Comparison of ENCODE assay signal across 13 mouse cellular contexts in the genomic region with DNA sequence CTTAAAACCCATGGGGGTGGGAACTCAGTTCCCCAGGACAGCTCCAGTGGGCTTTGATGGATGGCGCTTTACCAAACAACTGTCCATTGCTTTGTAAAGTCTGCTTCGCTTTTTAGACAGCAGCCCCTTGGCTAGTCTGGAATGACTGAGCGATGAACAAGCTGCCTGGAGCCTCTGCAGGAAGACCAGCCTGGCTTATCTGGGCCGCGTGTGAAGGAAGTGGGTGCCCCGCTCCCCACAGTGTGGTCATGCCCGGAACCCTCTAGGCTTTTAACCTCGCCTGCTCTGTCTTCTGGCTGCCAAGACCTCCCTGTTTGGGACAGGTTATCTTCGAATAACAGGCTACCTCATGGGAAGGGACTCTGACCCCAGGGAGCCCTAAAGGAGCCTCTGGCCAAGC.
A peak's percentile ranks its signal among the peaks of the same experiment; 100 is the strongest.
DNase-seq lines count a peak whose midpoint lies in the region; ATAC-seq and TF ChIP-seq lines count a peak whose summit lies in the region.
"Had no signal": no experiment of that assay in that cellular context is flagged by ENCODE, and none has a peak within 500 bp of the region (broad histone marks: within the 10 kb centered on the region; RNA-seq: fewer than 3 reads in every experiment).

No protein-coding gene starts in this region.

- no peaks in the 10 kb centered on the region for H3K9me3 ChIP-seq in MEL (replicated peaks; ENCODE audit: insufficient read depth, low read length)
- no peaks in the 10 kb centered on the region for H3K9me3 ChIP-seq in liver, embryonic 11.5 days (ENCODE audit: control insufficient read depth, low read length)
- H3K9me3 ChIP-seq in hindbrain, embryonic 10.5 days: no peaks in the 10 kb centered on the region
- H3K9me3 ChIP-seq in midbrain, embryonic 10.5 days (replicated peaks): no peaks in the 10 kb centered on the region
- H3K9me3 ChIP-seq: hindbrain, embryonic 15.5 days; kidney, embryonic 15.5 days had no signal

- peak overlapping the region; percentile 45 for H3K4me2 ChIP-seq in liver, embryonic 11.5 days
- H3K4me2 ChIP-seq: hindbrain, embryonic 15.5 days; kidney, embryonic 15.5 days had no signal

- peak overlapping the region; percentile 28; the same call in 1 of the 2 replicates for H3K9ac ChIP-seq in MEL (ENCODE audit: control insufficient read depth, low read depth, low read length, poor library complexity, severe bottlenecking)
- no peak overlapping the region for H3K9ac ChIP-seq in liver, embryonic 11.5 days (ENCODE audit: low read depth, low read length)
- H3K9ac ChIP-seq: hindbrain, embryonic 15.5 days; kidney, embryonic 15.5 days had no signal

- 27% methylated on average over 9 of the region's 9 CpGs for WGBS in liver, embryonic 11.5 days
- WGBS in hindbrain, embryonic 10.5 days: 84% methylated on average over 9 of the region's 9 CpGs
- 89% methylated on average over 9 of the region's 9 CpGs for WGBS in midbrain, embryonic 10.5 days

- intact Hi-C loops in left cerebral cortex, postnatal 25 days (cut with DNase I): no loop called here

- TF ChIP-seq EP300 in MEL (IDR thresholded peaks at IDR 0.05; ENCODE audit: low read depth in 1 of 2, low read length in 2 of 2): peak in 1 of 2 experiments; percentile 55; a peak in 3 of 4 replicates

- H3K27me3 ChIP-seq in MEL (ENCODE audit: control insufficient read depth in 1 of 2, insufficient read depth in 2 of 2, low read length in 2 of 2): peaks cover 0 to 1% of the 10 kb centered on the region in 2 experiments; a peak in 1 of 4 replicates
- H3K27me3 ChIP-seq in liver, embryonic 11.5 days (replicated peaks; ENCODE audit: control insufficient read depth, insufficient read depth, low read length): peaks cover 8% of the 10 kb centered on the region; the same call in 1 of the 2 replicates
- 0 out of 2 replicates have a peak, but pooled peaks cover 16% of the 10 kb centered on the region for H3K27me3 ChIP-seq in hindbrain, embryonic 10.5 days (ENCODE audit: insufficient read depth, poor library complexity, severe bottlenecking)
- H3K27me3 ChIP-seq in midbrain, embryonic 10.5 days (ENCODE audit: low read depth, poor library complexity, severe bottlenecking): peaks cover 5% of the 10 kb centered on the region; the same call in 1 of the 2 replicates
- H3K27me3 ChIP-seq: hindbrain, embryonic 15.5 days; kidney, embryonic 15.5 days had no signal

- DNase-seq in CD4-positive, CD25-positive, alpha-beta regulatory T cell, adult 2 months (ENCODE audit: low read depth, low spot score): peak; percentile 58
- DNase-seq in MEL (ENCODE audit: low read depth, low spot score): peak; percentile 63
- DNase-seq in liver, embryonic 11.5 days (ENCODE audit: low spot score): no peak
- DNase-seq in thymus, postnatal 0 days (ENCODE audit: low spot score): peak; percentile 48
- no peak for DNase-seq in hindbrain, embryonic 10.5 days (ENCODE audit: low spot score)
- no peak for DNase-seq in left cerebral cortex, postnatal 25 days (ENCODE audit: low spot score in 2 of 2)
- no peak for DNase-seq in midbrain, embryonic 10.5 days (ENCODE audit: low spot score)
- DNase-seq: cerebellum, adult 18-20 months; embryo, embryonic 11 days; lung, postnatal 36 days had no signal

- peaks cover 6 to 24% of the 10 kb centered on the region in 2 experiments for H3K4me1 ChIP-seq in MEL (ENCODE audit: control insufficient read depth in 1 of 2, insufficient read depth in 2 of 2, low read length in 2 of 2)
- peaks cover 45% of the 10 kb centered on the region for H3K4me1 ChIP-seq in liver, embryonic 11.5 days (replicated peaks; ENCODE audit: control insufficient read depth, insufficient read depth, low read length)
- H3K4me1 ChIP-seq in hindbrain, embryonic 10.5 days (replicated peaks): peaks cover 52% of the 10 kb centered on the region
- peaks cover 21% of the 10 kb centered on the region for H3K4me1 ChIP-seq in midbrain, embryonic 10.5 days
- H3K4me1 ChIP-seq: hindbrain, embryonic 15.5 days had no signal

- TF ChIP-seq RAD21 in MEL (IDR thresholded peaks at IDR 0.05; ENCODE audit: low read depth, low read length): no peak

- peaks cover 0 to 14% of the 10 kb centered on the region in 2 experiments; a peak in 2 of 4 replicates for H3K36me3 ChIP-seq in MEL (ENCODE audit: control insufficient read depth in 1 of 2, insufficient read depth in 2 of 2, low read length in 2 of 2)
- H3K36me3 ChIP-seq in liver, embryonic 11.5 days (ENCODE audit: control insufficient read depth, insufficient read depth, low read length): no peaks in the 10 kb centered on the region
- no peaks in the 10 kb centered on the region for H3K36me3 ChIP-seq in hindbrain, embryonic 10.5 days
- no peaks in the 10 kb centered on the region for H3K36me3 ChIP-seq in midbrain, embryonic 10.5 days
- H3K36me3 ChIP-seq: hindbrain, embryonic 15.5 days; kidney, embryonic 15.5 days had no signal

- H3K79me2 ChIP-seq in MEL (ENCODE audit: control insufficient read depth, insufficient read depth, low read length, poor library complexity): no peaks in the 10 kb centered on the region

- peak overlapping the region in 1 of 2 experiments; percentile 8; a peak in 1 of 4 replicates for H3K4me3 ChIP-seq in MEL (ENCODE audit: control insufficient read depth in 1 of 2, insufficient read depth in 1 of 2, low read depth in 2 of 2, low read length in 2 of 2)
- no peak overlapping the region for H3K4me3 ChIP-seq in liver, embryonic 11.5 days (ENCODE audit: low read depth, low read length)
- no peak overlapping the region for H3K4me3 ChIP-seq in hindbrain, embryonic 10.5 days
- no peak overlapping the region for H3K4me3 ChIP-seq in midbrain, embryonic 10.5 days
- H3K4me3 ChIP-seq: hindbrain, embryonic 15.5 days; kidney, embryonic 15.5 days; layer of hippocampus, adult 2 months had no signal

- peak overlapping the region; percentile 55 for H3K27ac ChIP-seq in MEL (ENCODE audit: control insufficient read depth, low read depth, low read length)
- H3K27ac ChIP-seq in liver, embryonic 11.5 days (ENCODE audit: low read depth, low read length): no peak overlapping the region
- no peak overlapping the region for H3K27ac ChIP-seq in hindbrain, embryonic 10.5 days
- no peak overlapping the region for H3K27ac ChIP-seq in midbrain, embryonic 10.5 days (replicated peaks)
- H3K27ac ChIP-seq: hindbrain, embryonic 15.5 days; kidney, embryonic 15.5 days; layer of hippocampus, adult 2 months had no signal

- TF ChIP-seq POLR2A in MEL (IDR thresholded peaks at IDR 0.05; ENCODE audit: control insufficient read depth in 1 of 2, insufficient read depth in 1 of 2, low read depth in 1 of 2, low read length in 2 of 2, poor library complexity in 1 of 2): no peak

- 0 out of 2 replicates have a peak, but pooled peaks have one; percentile 19 for ATAC-seq in liver, embryonic 11.5 days (replicated peaks; ENCODE audit: low FRiP score)

- no peak for TF ChIP-seq CTCF in MEL (IDR thresholded peaks at IDR 0.05 in 2 of 3, conservative IDR thresholded peaks at IDR 0.05 in 1 of 3; ENCODE audit: control insufficient read depth in 1 of 3, insufficient read depth in 1 of 3, low read depth in 2 of 3, low read length in 3 of 3, poor library complexity in 1 of 3, severe bottlenecking in 1 of 3)

TF ChIP-seq in MEL, 35 proteins besides CTCF, POLR2A, EP300 and RAD21:
- TF ChIP-seq TCF12 (IDR thresholded peaks at IDR 0.05; ENCODE audit: low read depth, low read length) (peak; percentile 63), MYC (IDR thresholded peaks at IDR 0.05; ENCODE audit: low read depth, low read length) (0 out of 2 replicates have a peak, but pooled peaks have one; percentile 17), SIN3A (IDR thresholded peaks at IDR 0.05; ENCODE audit: low read length) (0 out of 2 replicates have a peak, but pooled peaks have one; percentile 14), GATA1 (IDR thresholded peaks at IDR 0.05; ENCODE audit: low read depth, low read length) (peak; percentile 43), BHLHE40 (IDR thresholded peaks at IDR 0.05; ENCODE audit: borderline replicate concordance, low read depth, low read length) (peak; percentile 28; the same call in 1 of the 2 replicates), TAL1 (IDR thresholded peaks at IDR 0.05; ENCODE audit: low read length) (peak; percentile 46), ZKSCAN1 (IDR thresholded peaks at IDR 0.05; ENCODE audit: low read depth, low read length) (no peak), HCFC1 (IDR thresholded peaks at IDR 0.05; ENCODE audit: low read depth, low read length) (no peak)

Comparison
In these comparisons a context has a peak if more than half of its experiments do, and no peak if none do; other contexts are left out.
1. DNase-seq: peak in CD4-positive, CD25-positive, alpha-beta regulatory T cell, adult 2 months (single experiment), MEL (single experiment) and thymus, postnatal 0 days (single experiment); none in liver, embryonic 11.5 days (single experiment), hindbrain, embryonic 10.5 days (single experiment), left cerebral cortex, postnatal 25 days (0 of 2) and midbrain, embryonic 10.5 days (single experiment).